Mouse (Mus musculus) thymus, adult 2 months (tissue): ENCODE measurements around the gene Car10.

Source experiments
- CTCF ChIP-seq: fragments of 200-500 bp; IDR thresholded peaks from 2 replicates; pipeline ENCODE4 v1.5.1; 2012; ENCODE audit warnings: mild to moderate bottlenecking, control low read depth, low read length, moderate library complexity, borderline replicate concordance; ENCODE audit not compliant: control insufficient read depth, poor library complexity, insufficient read depth; ENCODE audit errors: extremely low read depth
- POLR2A ChIP-seq: fragments of 200-500 bp; IDR thresholded peaks from 2 replicates; pipeline ENCODE4 v1.6.1; 2012; ENCODE audit warnings: mild to moderate bottlenecking, low read length, control low read depth, moderate library complexity; ENCODE audit not compliant: control insufficient read depth, poor library complexity, insufficient read depth; ENCODE audit errors: extremely low read depth

GRCm38 (mm10) chr11:93065656-93066181 is 32.1 kb upstream of the Car10 start:
- no peak for TF ChIP-seq CTCF
- no peak for TF ChIP-seq POLR2A
